Mouse (Mus musculus): ENCODE measurements around the gene Dpp6. TPM values are rescaled to one million over a fixed set of nuclear protein-coding genes. Genes with fewer than 3 reads are reported as not detected.

The Dpp6 gene
- polyA plus RNA-seq, 1 experiment from 2014 or later = 28.8 TPM

DNA sequence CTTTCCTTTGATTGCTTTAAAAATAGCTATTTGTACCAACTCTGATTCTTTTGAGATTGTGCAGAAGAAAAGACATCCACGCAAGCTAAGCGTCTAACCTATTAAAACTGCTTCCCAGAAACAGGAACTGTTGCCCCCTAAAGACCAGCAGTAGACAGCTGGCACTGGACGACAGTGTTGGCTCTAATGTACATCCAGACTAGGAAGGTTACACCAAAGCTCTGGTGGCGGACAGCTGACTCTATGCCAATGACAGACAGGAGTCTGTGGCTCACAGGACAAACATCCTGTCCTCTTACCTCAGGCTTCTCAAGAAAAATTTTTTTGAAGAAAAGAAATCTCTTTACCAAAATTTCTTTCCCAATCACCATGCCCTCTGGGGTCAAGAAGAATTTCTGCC, 502.7 kb downstream of the Dpp6 start:
- no peaks in the 10 kb centered on the region for H3K36me3 ChIP-seq
- 86% methylated on average over 4 of the region's 4 CpGs for WGBS
- no peak for ATAC-seq (replicated peaks)
- no peak overlapping the region for H3K4me2 ChIP-seq (replicated peaks)
- no peaks in the 10 kb centered on the region for H3K9me3 ChIP-seq
- H3K4me3 ChIP-seq = no peak overlapping the region
- H3K4me1 ChIP-seq = no peaks in the 10 kb centered on the region
- H3K27ac ChIP-seq (replicated peaks) = no peak overlapping the region
- no peaks in the 10 kb centered on the region for H3K27me3 ChIP-seq
- H3K9ac ChIP-seq (replicated peaks) = no peak overlapping the region

DNA sequence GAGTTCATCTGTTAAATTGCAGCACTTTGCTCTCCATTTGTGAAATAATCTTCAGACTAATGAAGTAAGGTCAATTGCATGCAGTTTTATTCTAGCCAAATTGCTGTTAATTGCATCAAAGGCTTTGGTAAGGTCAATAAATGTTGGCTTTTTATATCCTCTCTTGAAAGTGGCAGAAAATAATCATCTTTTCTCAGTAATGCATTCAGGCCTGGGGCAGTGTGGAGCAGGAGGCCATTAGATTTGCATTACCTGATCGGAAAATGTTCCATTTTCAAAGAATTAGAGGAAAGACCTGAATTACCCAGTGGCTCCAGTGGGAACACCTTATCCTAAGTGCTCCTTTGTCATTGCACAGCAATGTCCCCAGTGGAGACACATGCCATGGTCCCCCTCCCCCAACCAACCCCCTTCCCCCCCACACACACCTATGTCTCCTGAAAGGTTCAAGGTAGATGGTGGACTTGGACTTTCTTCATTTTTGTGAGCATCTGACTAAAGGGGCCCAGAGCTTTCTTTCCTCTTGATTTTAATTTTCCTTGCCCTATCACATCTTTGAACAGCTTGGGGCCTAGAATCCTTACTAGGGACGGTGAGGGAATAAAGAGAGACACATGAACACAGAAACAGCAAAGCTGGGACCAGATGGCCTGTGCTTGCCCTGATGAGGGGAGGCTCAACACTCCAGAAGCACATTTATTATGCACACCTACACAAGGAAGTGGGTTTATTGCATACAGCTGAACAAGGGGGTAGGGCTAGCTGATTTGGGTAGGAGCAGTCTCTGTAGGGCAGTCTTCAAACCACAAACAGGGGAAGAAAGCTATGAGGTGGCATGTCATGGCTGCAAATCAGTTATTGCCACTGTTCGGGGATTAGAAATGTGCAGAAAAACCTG, 506.1 kb downstream of the Dpp6 start:
- 77% methylated on average over 3 of the region's 3 CpGs for WGBS
- Histone ChIP-seq H3K4me1 (no peaks in the 10 kb centered on the region), H3K27ac (replicated peaks) (no peak overlapping the region), H3K4me3 (no peak overlapping the region), H3K4me2 (replicated peaks) (no peak overlapping the region), H3K9me3 (no peaks in the 10 kb centered on the region), H3K36me3 (no peaks in the 10 kb centered on the region), H3K9ac (replicated peaks) (no peak overlapping the region), H3K27me3 (no peaks in the 10 kb centered on the region)
- ATAC-seq (replicated peaks) = no peak

- H3K27ac ChIP-seq (replicated peaks) = no peak overlapping the region
- ATAC-seq (replicated peaks) = no peak
- H3K9me3 ChIP-seq = no peaks in the 10 kb centered on the region
- H3K27me3 ChIP-seq = no peaks in the 10 kb centered on the region
- WGBS = 68% methylated on average over 3 of the region's 3 CpGs
- H3K36me3 ChIP-seq = no peaks in the 10 kb centered on the region
- no peak overlapping the region for H3K9ac ChIP-seq (replicated peaks)
- no peak overlapping the region for H3K4me3 ChIP-seq
- H3K4me2 ChIP-seq (replicated peaks) = no peak overlapping the region
- no peaks in the 10 kb centered on the region for H3K4me1 ChIP-seq
Measured at GRCm38 (mm10) chr5:27324346-27324928, 507.4 kb downstream of the Dpp6 start.

GRCm38 (mm10) chr5:27336698-27337097, 519.7 kb downstream of the Dpp6 start:
- no peak for ATAC-seq (replicated peaks)
- Histone ChIP-seq H3K36me3 (no peaks in the 10 kb centered on the region), H3K4me3 (no peak overlapping the region), H3K4me2 (replicated peaks) (no peak overlapping the region), H3K9ac (replicated peaks) (no peak overlapping the region), H3K27me3 (no peaks in the 10 kb centered on the region), H3K9me3 (no peaks in the 10 kb centered on the region), H3K27ac (replicated peaks) (no peak overlapping the region), H3K4me1 (no peaks in the 10 kb centered on the region)
- 56% methylated on average over 2 of the region's 2 CpGs for WGBS

DNA sequence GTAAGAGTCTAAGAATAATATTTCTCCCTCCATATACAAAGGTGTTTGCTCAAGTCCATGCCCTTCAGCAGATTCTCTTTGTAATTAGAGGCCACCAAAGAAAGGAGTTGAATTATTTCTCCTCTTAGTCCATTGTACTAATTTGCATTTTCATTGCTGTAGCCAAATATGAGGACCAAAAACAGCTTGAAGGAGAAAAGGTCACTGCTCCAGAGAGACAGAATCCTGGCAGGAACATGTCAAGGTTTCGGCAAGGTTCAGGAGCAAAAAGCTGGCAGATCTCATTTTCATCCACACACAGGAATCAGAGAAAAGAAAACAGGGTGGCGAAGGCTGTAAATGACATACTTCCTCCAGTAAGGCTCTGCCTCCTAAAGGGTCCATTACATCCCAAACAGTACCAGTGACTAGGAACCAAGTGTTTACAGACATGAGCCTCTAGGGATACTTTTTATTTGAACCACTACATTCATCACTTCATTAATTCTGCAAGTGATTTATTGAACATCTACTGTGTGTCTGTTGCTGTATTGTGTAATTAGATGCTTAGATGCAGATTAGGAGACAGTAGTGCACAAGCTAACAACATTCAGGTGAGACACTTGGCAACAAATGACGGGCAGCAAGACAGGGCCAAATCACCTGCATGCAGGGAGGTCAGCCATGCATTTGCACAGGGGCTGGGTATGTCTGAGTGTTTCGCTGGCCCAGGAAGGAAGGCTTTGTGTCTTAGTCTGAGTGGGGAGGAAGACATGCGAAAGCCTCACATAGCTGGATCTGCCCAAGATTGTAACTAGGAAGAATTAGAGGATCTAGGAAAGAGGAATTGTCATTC, 522.4 kb downstream of the Dpp6 start:
- Histone ChIP-seq H3K36me3 (no peaks in the 10 kb centered on the region), H3K9me3 (no peaks in the 10 kb centered on the region), H3K27ac (replicated peaks) (no peak overlapping the region), H3K27me3 (no peaks in the 10 kb centered on the region), H3K4me3 (no peak overlapping the region), H3K4me1 (no peaks in the 10 kb centered on the region), H3K9ac (replicated peaks) (no peak overlapping the region), H3K4me2 (replicated peaks) (no peak overlapping the region)
- WGBS = 77% methylated on average over 5 of the region's 5 CpGs
- ATAC-seq (replicated peaks) = no peak

DNA sequence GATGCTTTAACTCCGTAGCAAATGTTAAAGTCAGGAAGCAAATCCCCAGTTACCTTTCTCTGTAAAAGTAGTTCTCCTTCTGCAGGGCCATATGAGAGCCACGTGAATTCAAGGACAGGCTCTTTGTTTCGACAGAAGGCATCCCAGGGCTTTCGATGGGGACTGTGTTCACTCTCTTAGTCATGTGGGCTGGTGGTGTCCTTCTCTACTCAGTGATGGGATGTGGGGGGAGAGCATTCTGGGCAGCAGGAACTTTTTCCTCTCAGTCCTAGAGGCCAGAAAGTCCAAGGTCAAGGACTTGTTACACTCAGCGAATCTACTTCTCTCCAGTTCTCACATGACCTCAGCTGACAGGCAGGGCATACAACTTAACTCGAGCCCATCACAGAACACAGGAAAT, 525.3 kb downstream of the Dpp6 start:
- Histone ChIP-seq H3K4me3 (no peak overlapping the region), H3K9me3 (no peaks in the 10 kb centered on the region), H3K4me1 (no peaks in the 10 kb centered on the region), H3K36me3 (no peaks in the 10 kb centered on the region), H3K27ac (replicated peaks) (no peak overlapping the region), H3K4me2 (replicated peaks) (no peak overlapping the region), H3K27me3 (no peaks in the 10 kb centered on the region), H3K9ac (replicated peaks) (no peak overlapping the region)
- no peak for ATAC-seq (replicated peaks)
- 76% methylated on average over 6 of the region's 6 CpGs for WGBS

DNA sequence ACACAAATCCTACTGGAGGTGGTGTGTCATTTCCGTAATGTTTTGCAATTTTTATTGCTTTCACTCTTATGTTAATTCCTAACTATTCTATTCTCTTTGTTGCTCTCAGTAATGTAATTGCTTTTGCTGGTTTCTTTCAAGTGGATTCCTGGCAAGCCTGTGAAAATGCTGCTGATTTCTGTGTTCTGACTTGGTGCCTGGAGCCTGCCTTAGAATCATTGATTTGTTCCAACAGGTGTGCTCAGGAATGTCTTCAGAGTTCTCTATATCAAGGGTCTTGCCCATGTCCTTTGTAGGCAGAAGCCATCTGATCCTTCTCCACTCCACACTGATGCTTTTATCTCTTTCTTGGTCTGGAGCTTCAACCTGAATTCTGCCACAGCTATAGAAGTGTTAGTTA, 526.6 kb downstream of the Dpp6 start:
- Histone ChIP-seq H3K4me3 (no peak overlapping the region), H3K27ac (replicated peaks) (no peak overlapping the region), H3K4me2 (replicated peaks) (no peak overlapping the region), H3K27me3 (no peaks in the 10 kb centered on the region), H3K9me3 (no peaks in the 10 kb centered on the region), H3K9ac (replicated peaks) (no peak overlapping the region), H3K36me3 (no peaks in the 10 kb centered on the region), H3K4me1 (peaks cover 7% of the 10 kb centered on the region)
- no peak for ATAC-seq (replicated peaks)
- WGBS = 73% methylated on average over 1 of the region's 1 CpGs

GRCm38 (mm10) chr5:27348181-27349095, 531.4 kb downstream of the Dpp6 start:
- no peak for ATAC-seq (replicated peaks)
- no peak overlapping the region for H3K27ac ChIP-seq (replicated peaks)

GRCm38 (mm10) chr5:27357630-27358029, 540.6 kb downstream of the Dpp6 start:
- H3K36me3 ChIP-seq = no peaks in the 10 kb centered on the region
- no peak overlapping the region for H3K27ac ChIP-seq (replicated peaks)
- no peak overlapping the region for H3K4me2 ChIP-seq (replicated peaks)
- no peak for ATAC-seq (replicated peaks)
- no peak overlapping the region for H3K9ac ChIP-seq (replicated peaks)
- no peaks in the 10 kb centered on the region for H3K4me1 ChIP-seq
- H3K27me3 ChIP-seq = no peaks in the 10 kb centered on the region
- 68% methylated on average over 3 of the region's 3 CpGs for WGBS
- H3K4me3 ChIP-seq = no peak overlapping the region
- H3K9me3 ChIP-seq = no peaks in the 10 kb centered on the region

More at GRCm38 (mm10) chr5:27348181-27349095, 531.4 kb downstream of the Dpp6 start:
- no peaks in the 10 kb centered on the region for H3K9me3 ChIP-seq
- H3K27me3 ChIP-seq = no peaks in the 10 kb centered on the region
- no peak overlapping the region for H3K4me3 ChIP-seq
- no peak overlapping the region for H3K9ac ChIP-seq (replicated peaks)
- 48% methylated on average over 5 of the region's 5 CpGs for WGBS
- H3K4me2 ChIP-seq (replicated peaks) = no peak overlapping the region
- peaks cover 7% of the 10 kb centered on the region for H3K4me1 ChIP-seq
- no peaks in the 10 kb centered on the region for H3K36me3 ChIP-seq

DNA sequence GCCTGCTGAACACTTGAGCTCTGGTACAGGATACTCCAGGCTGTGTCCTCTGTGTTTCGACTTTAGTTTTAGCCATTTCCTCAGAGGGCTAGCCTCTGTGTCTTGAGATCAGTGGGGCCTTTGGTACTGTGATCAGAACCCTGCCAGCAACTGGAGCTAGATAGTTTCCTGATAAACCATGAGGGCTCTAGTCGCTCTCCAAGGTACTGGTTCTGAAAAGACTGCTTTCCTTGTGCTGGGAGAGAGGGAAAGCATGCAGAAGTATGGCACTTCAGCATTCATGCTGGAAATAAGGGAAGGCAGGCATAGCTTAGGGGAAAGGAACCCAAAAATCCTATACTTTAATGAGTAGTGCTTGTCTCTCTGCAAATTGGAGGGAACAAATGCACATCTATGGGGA, 548.9 kb downstream of the Dpp6 start:
- Histone ChIP-seq H3K4me2 (replicated peaks) (no peak overlapping the region), H3K36me3 (no peaks in the 10 kb centered on the region), H3K27ac (replicated peaks) (no peak overlapping the region), H3K9ac (replicated peaks) (no peak overlapping the region), H3K4me3 (no peak overlapping the region), H3K9me3 (no peaks in the 10 kb centered on the region), H3K27me3 (no peaks in the 10 kb centered on the region), H3K4me1 (no peaks in the 10 kb centered on the region)
- WGBS = 79% methylated on average over 2 of the region's 2 CpGs
- no peak for ATAC-seq (replicated peaks)

- H3K36me3 ChIP-seq = no peaks in the 10 kb centered on the region
- H3K4me3 ChIP-seq = no peak overlapping the region
- ATAC-seq (replicated peaks) = no peak
- WGBS = 84% methylated on average over 3 of the region's 3 CpGs
- no peaks in the 10 kb centered on the region for H3K9me3 ChIP-seq
- no peaks in the 10 kb centered on the region for H3K4me1 ChIP-seq
- no peaks in the 10 kb centered on the region for H3K27me3 ChIP-seq
- H3K27ac ChIP-seq (replicated peaks) = no peak overlapping the region
- H3K4me2 ChIP-seq (replicated peaks) = no peak overlapping the region
- H3K9ac ChIP-seq (replicated peaks) = no peak overlapping the region
Measured at GRCm38 (mm10) chr5:27370814-27371213, 553.8 kb downstream of the Dpp6 start.

All from forebrain, embryonic 15.5 days (tissue).